31 mouse cellular contexts compared by ENCODE assay signal in the genomic region with DNA sequence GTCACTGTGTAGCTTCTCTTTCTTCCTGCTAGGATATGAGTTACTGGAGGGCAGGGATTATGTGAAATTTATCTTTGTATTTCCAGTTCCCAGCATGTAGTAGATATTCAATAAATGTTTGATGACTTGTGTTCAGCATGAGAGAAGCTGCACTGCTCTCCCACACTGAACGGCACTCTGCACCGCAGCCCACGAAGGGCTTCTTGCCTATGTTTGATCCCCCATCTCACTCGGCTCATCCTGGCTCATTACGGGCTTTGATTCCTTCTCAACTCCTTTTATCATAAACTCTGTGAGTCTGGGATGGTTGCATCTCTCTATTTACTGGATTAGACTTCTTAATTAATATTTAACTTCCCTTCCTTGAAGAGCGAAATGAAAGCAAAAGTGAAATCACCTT.
A peak's percentile ranks its signal among the peaks of the same experiment; 100 is the strongest.
DNase-seq lines count a peak whose midpoint lies in the region; ATAC-seq and TF ChIP-seq lines count a peak whose summit lies in the region.
"Had no signal": no experiment of that assay in that cellular context is flagged by ENCODE, and none has a peak within 500 bp of the region (broad histone marks: within the 10 kb centered on the region; RNA-seq: fewer than 3 reads in every experiment).

No protein-coding gene starts in this region.

- no peaks in the 10 kb centered on the region for H3K36me3 ChIP-seq in kidney, embryonic 16.5 days (ENCODE audit: insufficient read depth, low read length)
- no peaks in the 10 kb centered on the region for H3K36me3 ChIP-seq in myocyte (ENCODE audit: control insufficient read depth, insufficient read depth)
- H3K36me3 ChIP-seq: forebrain, embryonic 10.5 days; forebrain, embryonic 15.5 days; G1E; hindbrain, embryonic 12.5 days had no signal

- no peak for ATAC-seq in kidney, embryonic 16.5 days (ENCODE audit: low FRiP score, low TSS enrichment)
- ATAC-seq: forebrain, embryonic 15.5 days; hindbrain, postnatal 0 days had no signal

- no peaks in the 10 kb centered on the region for H3K79me2 ChIP-seq in myocyte (ENCODE audit: control insufficient read depth, insufficient read depth)

- no peak overlapping the region for H3K4me2 ChIP-seq in kidney, embryonic 16.5 days (replicated peaks; ENCODE audit: low read depth, low read length)
- peak overlapping the region; percentile 59 for H3K4me2 ChIP-seq in myocyte (ENCODE audit: low read depth)
- H3K4me2 ChIP-seq: forebrain, embryonic 15.5 days; heart, embryonic 11.5 days; hindbrain, embryonic 12.5 days had no signal

- H3K27ac ChIP-seq in kidney, embryonic 16.5 days (ENCODE audit: low read length): no peak overlapping the region
- H3K27ac ChIP-seq in bone marrow macrophage, adult 2 months (ENCODE audit: insufficient read depth, low read depth, low read length): no peak overlapping the region
- H3K27ac ChIP-seq: forebrain, embryonic 10.5 days; forebrain, embryonic 15.5 days; hindbrain, embryonic 12.5 days; hindbrain, postnatal 0 days; layer of hippocampus, adult 2 months; liver, embryonic 14.5 days; macrophage; stomach, postnatal 0 days had no signal

- TF ChIP-seq POLR2A in bone marrow macrophage, adult 2 months (IDR thresholded peaks at IDR 0.05; ENCODE audit: borderline replicate concordance, low read depth, low read length): no peak
- no peak for TF ChIP-seq POLR2A in myocyte (IDR thresholded peaks at IDR 0.05; ENCODE audit: insufficient read length, low read depth)

- no peaks in the 10 kb centered on the region for H3K27me3 ChIP-seq in kidney, embryonic 16.5 days (ENCODE audit: insufficient read depth, low read length)
- H3K27me3 ChIP-seq in myocyte (ENCODE audit: control insufficient read depth, insufficient read depth, insufficient read length): no peaks in the 10 kb centered on the region
- H3K27me3 ChIP-seq: forebrain, embryonic 15.5 days; hindbrain, embryonic 12.5 days had no signal

- TF ChIP-seq CTCF in bone marrow macrophage, adult 2 months (IDR thresholded peaks at IDR 0.05; ENCODE audit: low read depth, low read length): no peak

- WGBS in kidney, embryonic 16.5 days: 57% methylated on average over 6 of the region's 6 CpGs

- H3K9ac ChIP-seq in kidney, embryonic 16.5 days (replicated peaks; ENCODE audit: low read length): no peak overlapping the region
- H3K9ac ChIP-seq: forebrain, embryonic 15.5 days; hindbrain, embryonic 12.5 days; liver, embryonic 14.5 days had no signal

- peaks cover 4% of the 10 kb centered on the region; the same call in 1 of the 2 replicates for H3K4me1 ChIP-seq in kidney, embryonic 16.5 days (ENCODE audit: insufficient read depth, low read length)
- H3K4me1 ChIP-seq in bone marrow macrophage, adult 2 months (ENCODE audit: control insufficient read depth, insufficient read depth, low read length): no peaks in the 10 kb centered on the region
- H3K4me1 ChIP-seq: forebrain, embryonic 10.5 days; forebrain, embryonic 15.5 days; hindbrain, embryonic 12.5 days had no signal

- H3ac ChIP-seq in myocyte (ENCODE audit: control insufficient read depth, insufficient read length): no peak overlapping the region

- H3K9me3 ChIP-seq in kidney, embryonic 16.5 days (ENCODE audit: low read length): no peaks in the 10 kb centered on the region
- H3K9me3 ChIP-seq: forebrain, embryonic 10.5 days; forebrain, embryonic 15.5 days; G1E; hindbrain, embryonic 12.5 days had no signal

- DNase-seq in kidney, adult 18-20 months: peak; percentile 2
- peak; percentile 4 to 14 for DNase-seq in kidney, postnatal 4 days
- no peak for DNase-seq in kidney, adult 8-10 months
- DNase-seq in spleen, postnatal 36 days (ENCODE audit: low spot score in 2 of 2): no peak
- DNase-seq: adrenal gland, adult 8-10 months; cerebellum, adult 11 months; cerebellum, adult 9-10 months; cerebellum, postnatal 36 days; gastrocnemius, postnatal 36 days; heart, adult 18-20 months; heart, postnatal 36 days; kidney, postnatal 14 days; lung, adult 2 months; lung, postnatal 10 days; right cerebral cortex, postnatal 25 days; spleen, adult 18-20 months; thymus, adult 18-20 months; thymus, postnatal 25 days had no signal

- H3K4me3 ChIP-seq in kidney, embryonic 16.5 days (ENCODE audit: low read length): no peak overlapping the region
- H3K4me3 ChIP-seq in bone marrow macrophage, adult 2 months (ENCODE audit: insufficient read depth, low read length): 0 out of 2 replicates have a peak overlapping the region, but pooled peaks have one; percentile 17
- H3K4me3 ChIP-seq in myocyte: no peak overlapping the region
- H3K4me3 ChIP-seq: forebrain, embryonic 10.5 days; forebrain, embryonic 15.5 days; hindbrain, embryonic 12.5 days; layer of hippocampus, adult 2 months had no signal

TF ChIP-seq in myocyte, 11 proteins besides CTCF, POLR2A, EP300 and RAD21:
- TF ChIP-seq TCF3 (IDR thresholded peaks at IDR 0.05; ENCODE audit: insufficient read length, low read depth) (no peak), MYOD1 (IDR thresholded peaks at IDR 0.05; ENCODE audit: control insufficient read depth in 1 of 3, insufficient read length in 2 of 3, low read depth in 2 of 3) (no peak), REST (IDR thresholded peaks at IDR 0.05; ENCODE audit: insufficient read depth, insufficient read length) (no peak), SRF (IDR thresholded peaks at IDR 0.05; ENCODE audit: control insufficient read depth, insufficient read length, low read depth) (no peak), TCF12 (IDR thresholded peaks at IDR 0.05; ENCODE audit: insufficient read depth, poor library complexity, severe bottlenecking) (no peak), USF1 (IDR thresholded peaks at IDR 0.05; ENCODE audit: low read depth) (no peak), MAX (IDR thresholded peaks at IDR 0.05; ENCODE audit: low read depth) (no peak), E2F4 (IDR thresholded peaks at IDR 0.05; ENCODE audit: insufficient read depth) (no peak), CEBPB (IDR thresholded peaks at IDR 0.05; ENCODE audit: insufficient read depth, poor library complexity, severe bottlenecking) (no peak)

Comparison
In these comparisons a context has a peak if more than half of its experiments do, and no peak if none do; other contexts are left out.
1. DNase-seq: peak in kidney, adult 18-20 months (single experiment) and kidney, postnatal 4 days (2 of 2); none in kidney, adult 8-10 months (0 of 2) and spleen, postnatal 36 days (0 of 2).